Mouse (Mus musculus) myocyte (in vitro differentiated cells): ENCODE measurements around the gene Agl. TPM values are rescaled to one million over a fixed set of nuclear protein-coding genes. Genes with fewer than 3 reads are reported as not detected.
"Not testable (repeated sequence)": the region's sequence is repeated elsewhere in the genome, so short reads cannot be mapped to it uniquely, and the experiment has no call there.

Experiments
- H3K27me3 ChIP-seq: one replicate; pipeline ENCODE4 v1.6.1; 2011; ENCODE audit not compliant: control insufficient read depth, insufficient read depth, insufficient read length
- H3K36me3 ChIP-seq: one replicate; pipeline ENCODE4 v1.6.1; 2011; ENCODE audit not compliant: control insufficient read depth, insufficient read depth
- H3K4me2 ChIP-seq: one replicate; pipeline ENCODE4 v1.6.1; 2011; ENCODE audit warnings: low read depth, control low read depth
- H3K4me3 ChIP-seq: one replicate; pipeline ENCODE4 v1.5.1; 2011; ENCODE audit warnings: mild to moderate bottlenecking, control low read depth, moderate library complexity
- H3K79me2 ChIP-seq: one replicate; pipeline ENCODE4 v1.6.1; 2011; ENCODE audit not compliant: control insufficient read depth, insufficient read depth
- H3ac ChIP-seq: one replicate; pipeline ENCODE4 v1.6.1; 2011; ENCODE audit not compliant: control insufficient read depth, insufficient read length
- CEBPB ChIP-seq: IDR thresholded peaks from 2 replicates; pipeline ENCODE4 v1.6.1; 2011; ENCODE audit warnings: mild to moderate bottlenecking, moderate library complexity; ENCODE audit not compliant: poor library complexity, insufficient read depth, severe bottlenecking
- E2F4 ChIP-seq: IDR thresholded peaks from one replicate; pipeline ENCODE4 v1.6.1; 2011; ENCODE audit warnings: mild to moderate bottlenecking, control low read depth, moderate library complexity; ENCODE audit not compliant: insufficient read depth
- MAX ChIP-seq: IDR thresholded peaks from one replicate; pipeline ENCODE4 v1.6.1; 2011; ENCODE audit warnings: low read depth, mild to moderate bottlenecking, control low read depth
- MYOD1 ChIP-seq, 3 experiments: IDR thresholded peaks; one replicate each; pipeline ENCODE4 v1.6.1; 2011; ENCODE audit warnings: control low read depth in 2 of 3, low read depth in 2 of 3, mild to moderate bottlenecking in 2 of 3, moderate library complexity in 1 of 3; ENCODE audit not compliant: insufficient read length in 2 of 3, control insufficient read depth in 1 of 3
- MYOG ChIP-seq, 3 experiments: IDR thresholded peaks; one replicate each; pipeline ENCODE4 v1.6.1; 2011; ENCODE audit warnings: control low read depth in 2 of 3, low read depth in 2 of 3, mild to moderate bottlenecking in 2 of 3; ENCODE audit not compliant: insufficient read length in 2 of 3, control insufficient read depth in 1 of 3, insufficient read depth in 1 of 3
- POLR2A ChIP-seq: IDR thresholded peaks from one replicate; pipeline ENCODE4 v1.6.1; 2011; ENCODE audit warnings: low read depth, mild to moderate bottlenecking, control low read depth, moderate library complexity; ENCODE audit not compliant: insufficient read length
- POLR2AphosphoS2 ChIP-seq: IDR thresholded peaks from one replicate; pipeline ENCODE4 v1.6.1; 2011; ENCODE audit warnings: low read depth, control low read depth; ENCODE audit not compliant: insufficient read length
- REST ChIP-seq: IDR thresholded peaks from one replicate; pipeline ENCODE4 v1.6.1; 2011; ENCODE audit warnings: mild to moderate bottlenecking, control low read depth, moderate library complexity; ENCODE audit not compliant: insufficient read depth, insufficient read length
- SRF ChIP-seq: IDR thresholded peaks from one replicate; pipeline ENCODE4 v1.6.1; 2011; ENCODE audit warnings: low read depth; ENCODE audit not compliant: control insufficient read depth, insufficient read length
- TCF12 ChIP-seq: IDR thresholded peaks from one replicate; pipeline ENCODE4 v1.6.1; 2011; ENCODE audit warnings: mild to moderate bottlenecking, control low read depth; ENCODE audit not compliant: poor library complexity, insufficient read depth, severe bottlenecking
- TCF3 ChIP-seq: IDR thresholded peaks from one replicate; pipeline ENCODE4 v1.6.1; 2011; ENCODE audit warnings: low read depth, control low read depth; ENCODE audit not compliant: insufficient read length
- USF1 ChIP-seq: IDR thresholded peaks from one replicate; pipeline ENCODE4 v1.6.1; 2011; ENCODE audit warnings: low read depth, mild to moderate bottlenecking, control low read depth, moderate library complexity
- polyA plus RNA-seq: library from polyadenylated mRNA; unstranded; fragments of >200 nt; fragmentation: generic; extraction: Trizol; gene quantifications from one replicate; pipeline ENCODE4 v1.2.1, GENCODE M21; 2012; ENCODE audit warnings: missing spikeins

Gene Agl
- polyA plus RNA-seq, 1 experiment = 35.8 TPM

DNA sequence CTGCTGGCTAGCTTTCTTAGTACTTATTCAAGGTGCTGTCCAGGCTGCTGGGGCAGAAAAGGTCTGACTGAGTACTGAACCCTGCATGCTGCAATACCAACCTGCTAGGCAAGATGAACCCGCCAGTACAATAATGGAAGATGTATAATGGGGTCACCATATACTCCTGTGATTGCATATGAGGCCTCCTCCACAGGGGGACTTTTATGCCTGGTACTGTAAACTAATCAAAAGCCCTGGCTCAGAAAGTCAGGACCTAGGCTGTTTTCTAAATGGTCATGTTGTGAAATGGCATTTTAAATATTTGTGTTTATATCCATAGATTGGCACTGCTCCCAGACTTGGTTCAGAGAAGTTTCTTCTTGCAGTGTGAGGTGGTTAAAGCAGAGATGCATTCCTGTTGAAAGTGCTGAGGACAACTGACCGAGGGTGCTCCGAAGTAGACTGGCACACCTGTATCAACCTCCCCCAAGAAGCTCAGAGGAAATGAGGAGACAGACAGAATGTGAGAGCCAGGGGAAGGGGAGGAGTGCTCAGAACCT is 8.8 kb upstream of the Agl start:
- TF ChIP-seq MYOD1 (IDR thresholded peaks at IDR 0.05; ENCODE audit: control insufficient read depth in 1 of 3, insufficient read length in 2 of 3, low read depth in 2 of 3) (no peak), SRF (no peak), TCF3 (no peak), MYOG (IDR thresholded peaks at IDR 0.05; ENCODE audit: control insufficient read depth in 1 of 3, insufficient read depth in 1 of 3, insufficient read length in 2 of 3, low read depth in 2 of 3) (no peak), TCF12 (no peak), MAX (no peak), CEBPB (no peak)

DNA sequence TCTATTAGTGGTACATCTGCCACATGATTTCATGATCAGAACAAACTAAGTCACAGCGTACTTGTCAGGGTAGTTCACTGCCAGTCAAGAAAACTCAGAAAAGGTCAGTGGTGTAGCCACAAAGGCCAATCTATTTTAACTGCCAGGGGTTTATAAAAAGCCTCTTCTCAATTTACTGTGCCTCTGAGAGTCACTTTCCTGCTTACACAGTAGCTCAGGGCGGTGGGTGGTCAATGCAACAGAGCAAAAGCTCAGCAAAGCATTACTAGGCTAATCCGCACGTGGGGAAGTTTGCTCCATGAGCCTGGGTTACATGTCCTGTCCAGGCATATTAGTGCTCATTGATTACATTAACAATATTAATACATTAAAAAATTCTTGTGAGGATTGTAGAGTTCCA is 8.0 kb upstream of the Agl start:
- H3K27me3 ChIP-seq = no peaks in the 10 kb centered on the region
- no peaks in the 10 kb centered on the region for H3K79me2 ChIP-seq
- no peak overlapping the region for H3ac ChIP-seq
- no peak overlapping the region for H3K4me3 ChIP-seq
- TF ChIP-seq POLR2A (no peak), MYOD1 (IDR thresholded peaks at IDR 0.05; ENCODE audit: control insufficient read depth in 1 of 3, insufficient read length in 2 of 3, low read depth in 2 of 3) (no peak), TCF3 (no peak), REST (no peak), POLR2AphosphoS2 (no peak), MYOG (IDR thresholded peaks at IDR 0.05; ENCODE audit: control insufficient read depth in 1 of 3, insufficient read depth in 1 of 3, insufficient read length in 2 of 3, low read depth in 2 of 3) (no peak), TCF12 (no peak)
- H3K4me2 ChIP-seq = peak overlapping the region; percentile 26
- H3K36me3 ChIP-seq = no peaks in the 10 kb centered on the region

More for the DNA sequence above, 8.8 kb upstream of the Agl start:
- no peak overlapping the region for H3K4me2 ChIP-seq
- H3ac ChIP-seq = no peak overlapping the region
- H3K36me3 ChIP-seq = no peaks in the 10 kb centered on the region
- H3K27me3 ChIP-seq = no peaks in the 10 kb centered on the region
- H3K4me3 ChIP-seq = no peak overlapping the region
- H3K79me2 ChIP-seq = no peaks in the 10 kb centered on the region

DNA sequence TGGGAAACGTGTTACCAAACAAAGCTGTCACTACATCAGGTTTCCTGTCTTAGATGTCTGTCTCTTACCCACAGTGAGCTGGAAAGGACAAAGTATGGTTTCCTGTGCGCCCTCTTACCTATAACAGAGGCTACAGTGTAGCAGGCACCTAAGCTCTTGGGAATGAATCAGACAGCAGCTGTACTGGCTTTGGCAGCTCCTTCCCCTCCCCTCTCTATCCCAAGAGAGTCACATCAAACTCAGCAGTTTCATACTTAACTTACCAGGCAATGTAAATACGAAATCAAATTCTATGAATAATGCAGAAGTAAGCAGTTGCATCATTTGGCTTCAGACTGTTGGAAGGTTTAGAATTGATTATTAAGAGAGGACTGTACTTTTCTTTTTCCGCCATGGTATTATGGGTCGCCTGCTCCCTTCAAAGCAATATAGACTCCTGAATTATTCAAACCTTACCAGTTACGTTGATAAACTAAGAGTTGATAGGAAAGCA is 7.4 kb upstream of the Agl start:
- Histone ChIP-seq H3K4me2 (peak overlapping the region; percentile 26), H3K79me2 (no peaks in the 10 kb centered on the region), H3K4me3 (no peak overlapping the region), H3K36me3 (no peaks in the 10 kb centered on the region), H3ac (no peak overlapping the region), H3K27me3 (no peaks in the 10 kb centered on the region)
- no peak for TF ChIP-seq E2F4
- TF ChIP-seq MYOD1 (IDR thresholded peaks at IDR 0.05; ENCODE audit: control insufficient read depth in 1 of 3, insufficient read length in 2 of 3, low read depth in 2 of 3) = peak in 1 of 3 experiments; percentile 37

DNA sequence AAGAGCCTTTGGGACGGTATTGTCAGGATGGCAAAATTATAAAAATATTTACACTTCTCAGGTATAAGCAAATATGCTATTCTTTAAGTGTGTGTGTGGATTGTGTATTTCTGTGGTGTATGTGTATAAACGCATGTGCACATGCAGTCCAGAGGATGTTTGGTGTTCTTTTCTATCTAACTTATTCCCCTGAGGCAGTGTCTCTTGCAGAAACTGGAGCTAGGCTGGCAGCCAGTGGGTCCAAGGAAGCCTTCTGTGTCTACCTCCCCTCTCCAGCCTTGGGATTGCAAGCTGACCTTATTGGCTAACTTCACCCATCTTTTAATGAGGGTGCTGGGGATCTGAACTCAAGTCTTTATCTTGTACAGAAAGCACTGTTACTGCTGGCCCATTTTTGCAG is 5.0 kb upstream of the Agl start:
- TF ChIP-seq REST (no peak), POLR2A (no peak), MYOG (IDR thresholded peaks at IDR 0.05; ENCODE audit: control insufficient read depth in 1 of 3, insufficient read depth in 1 of 3, insufficient read length in 2 of 3, low read depth in 2 of 3) (no peak), TCF12 (no peak), POLR2AphosphoS2 (no peak), SRF (no peak), E2F4 (no peak)
- no peaks in the 10 kb centered on the region for H3K27me3 ChIP-seq
- no peak overlapping the region for H3ac ChIP-seq
- no peaks in the 10 kb centered on the region for H3K36me3 ChIP-seq
- no peak overlapping the region for H3K4me3 ChIP-seq
- H3K4me2 ChIP-seq = no peak overlapping the region
- no peaks in the 10 kb centered on the region for H3K79me2 ChIP-seq

DNA sequence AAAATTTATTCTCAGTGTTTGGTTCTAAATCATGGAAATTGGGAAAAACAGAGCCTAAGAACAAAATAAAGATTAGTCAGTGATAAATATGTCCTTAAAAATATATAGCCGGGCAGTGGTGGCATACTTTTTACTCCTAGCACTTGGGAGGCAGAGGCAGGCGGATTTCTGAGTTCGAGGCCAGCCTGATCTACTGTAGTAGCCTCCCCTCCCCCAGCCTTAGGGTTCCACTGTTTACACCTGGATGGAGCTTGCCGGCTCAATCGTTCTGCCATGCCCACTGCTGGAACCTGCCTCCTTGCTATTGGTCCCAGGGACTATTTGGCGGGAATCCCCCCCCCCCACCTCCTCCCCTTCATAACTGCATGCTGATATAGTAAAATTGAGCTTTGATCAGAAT is 2.4 kb upstream of the Agl start:
- H3K36me3 ChIP-seq, H3ac ChIP-seq, H3K4me3 ChIP-seq, H3K27me3 ChIP-seq, H3K4me2 ChIP-seq: not testable (repeated sequence)
- H3K79me2 ChIP-seq = peaks cover 22% of the 10 kb centered on the region

DNA sequence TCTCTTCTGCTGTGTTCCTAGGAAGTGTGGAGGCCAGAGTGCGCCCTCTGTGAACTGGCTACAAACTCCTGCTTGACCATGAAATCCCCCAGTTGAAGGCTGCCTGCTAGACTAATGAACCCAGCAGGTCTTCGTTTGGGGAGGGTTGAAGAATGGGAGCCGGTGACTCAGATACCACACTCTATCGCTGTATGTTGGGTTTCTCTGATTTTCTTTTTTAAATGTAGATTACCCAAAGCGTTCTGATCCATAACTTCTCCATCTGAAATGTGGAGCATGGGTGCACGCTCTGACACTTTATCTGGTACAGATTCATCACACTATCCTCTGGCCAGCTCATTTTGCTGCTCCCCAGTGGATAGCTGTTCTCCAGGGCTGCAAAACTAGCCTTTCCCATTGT is 1.3 kb upstream of the Agl start:
- no peaks in the 10 kb centered on the region for H3K27me3 ChIP-seq
- no peak overlapping the region for H3K4me2 ChIP-seq
- H3K36me3 ChIP-seq = peaks cover 4% of the 10 kb centered on the region
- no peak for TF ChIP-seq MYOG (IDR thresholded peaks at IDR 0.05; ENCODE audit: control insufficient read depth in 1 of 3, insufficient read depth in 1 of 3, insufficient read length in 2 of 3, low read depth in 2 of 3)
- no peak for TF ChIP-seq E2F4
- no peak for TF ChIP-seq TCF3
- no peak for TF ChIP-seq CEBPB
- no peak for TF ChIP-seq REST
- TF ChIP-seq POLR2AphosphoS2 = no peak
- TF ChIP-seq MYOD1 (IDR thresholded peaks at IDR 0.05; ENCODE audit: control insufficient read depth in 1 of 3, insufficient read length in 2 of 3, low read depth in 2 of 3) = no peak
- no peak for TF ChIP-seq TCF12
- TF ChIP-seq USF1 = no peak
- TF ChIP-seq MAX = no peak
- TF ChIP-seq SRF = no peak
- no peak for TF ChIP-seq POLR2A
- H3K4me3 ChIP-seq = peak overlapping the region; percentile 66
- H3ac ChIP-seq = no peak overlapping the region
- H3K79me2 ChIP-seq = peaks cover 27% of the 10 kb centered on the region
